Mouse (Mus musculus): Measurements from ENCODE around the gene Slc12a5. TPM values are rescaled to one million over a fixed set of nuclear protein-coding genes. Genes with fewer than 3 reads are reported as not detected.

The Slc12a5 gene
- polyA plus RNA-seq (2017; shearing (Covaris generic)), result 1 to 10 TPM in 1 of 2 experiments, under 1 TPM in 1; 0.12 to 1.2 TPM

GRCm38 (mm10) chr2:164960716-164961441 lies at the start of gene Slc12a5:
Slc12a5 (plus strand) TSS chr2:164960802.

DNA sequence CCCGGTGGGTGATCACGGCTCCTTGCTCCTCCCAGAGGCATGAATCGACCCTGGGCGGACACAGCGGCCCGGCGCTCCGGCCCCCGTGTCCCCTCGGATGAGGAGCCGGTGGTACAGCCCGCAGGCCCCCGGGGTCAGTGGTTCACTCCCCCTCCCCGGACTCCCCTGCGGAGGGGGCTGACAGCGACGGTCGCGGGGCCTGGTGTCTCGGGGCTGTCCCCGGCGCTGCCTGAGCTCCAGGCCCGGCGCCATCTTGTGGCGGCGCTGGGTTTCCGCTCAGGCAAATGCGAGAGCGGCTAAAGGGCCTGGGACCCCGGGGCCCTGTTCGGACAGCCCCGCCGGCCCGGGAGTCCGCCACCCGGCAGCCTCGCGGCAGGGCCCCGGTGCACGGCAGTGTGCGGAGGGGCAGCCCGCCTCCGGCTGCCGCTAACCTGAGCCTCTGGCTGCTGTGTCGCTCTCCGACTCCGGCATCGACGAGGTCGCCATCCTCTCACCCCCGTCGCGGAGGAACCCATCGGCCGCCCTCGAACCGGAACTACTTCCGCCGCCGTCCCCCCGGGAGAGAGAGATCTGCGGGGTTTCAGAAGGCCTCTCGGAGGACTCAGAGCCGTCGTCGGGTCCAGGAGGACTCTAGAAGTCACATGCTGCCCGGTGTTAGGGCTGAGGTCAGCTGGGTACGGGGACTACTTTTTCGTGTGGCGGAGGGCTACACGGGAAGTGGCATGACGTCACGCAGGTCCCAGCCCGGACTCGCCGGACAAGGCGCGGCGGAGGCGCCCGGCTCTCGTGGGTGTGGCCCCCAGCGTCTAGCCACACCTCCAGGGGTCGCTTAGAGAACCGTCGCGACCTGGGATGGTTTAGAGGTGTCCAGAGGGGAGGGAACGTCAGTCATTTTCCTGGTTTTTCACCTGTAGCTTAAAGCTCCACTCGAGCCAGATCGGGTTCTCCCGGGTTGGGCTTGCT lies 49.2 kb upstream of the Slc12a5 start, which contains the start of gene Zfp335:
Zfp335 (minus strand) TSS at position 672 of the 963 bp plus-strand sequence.

GRCm38 (mm10) chr2:164940140-164940830 lies 20.3 kb upstream of the Slc12a5 start, which contains the start of gene Mmp9:
Mmp9 (plus strand) TSS chr2:164940780.

DNA sequence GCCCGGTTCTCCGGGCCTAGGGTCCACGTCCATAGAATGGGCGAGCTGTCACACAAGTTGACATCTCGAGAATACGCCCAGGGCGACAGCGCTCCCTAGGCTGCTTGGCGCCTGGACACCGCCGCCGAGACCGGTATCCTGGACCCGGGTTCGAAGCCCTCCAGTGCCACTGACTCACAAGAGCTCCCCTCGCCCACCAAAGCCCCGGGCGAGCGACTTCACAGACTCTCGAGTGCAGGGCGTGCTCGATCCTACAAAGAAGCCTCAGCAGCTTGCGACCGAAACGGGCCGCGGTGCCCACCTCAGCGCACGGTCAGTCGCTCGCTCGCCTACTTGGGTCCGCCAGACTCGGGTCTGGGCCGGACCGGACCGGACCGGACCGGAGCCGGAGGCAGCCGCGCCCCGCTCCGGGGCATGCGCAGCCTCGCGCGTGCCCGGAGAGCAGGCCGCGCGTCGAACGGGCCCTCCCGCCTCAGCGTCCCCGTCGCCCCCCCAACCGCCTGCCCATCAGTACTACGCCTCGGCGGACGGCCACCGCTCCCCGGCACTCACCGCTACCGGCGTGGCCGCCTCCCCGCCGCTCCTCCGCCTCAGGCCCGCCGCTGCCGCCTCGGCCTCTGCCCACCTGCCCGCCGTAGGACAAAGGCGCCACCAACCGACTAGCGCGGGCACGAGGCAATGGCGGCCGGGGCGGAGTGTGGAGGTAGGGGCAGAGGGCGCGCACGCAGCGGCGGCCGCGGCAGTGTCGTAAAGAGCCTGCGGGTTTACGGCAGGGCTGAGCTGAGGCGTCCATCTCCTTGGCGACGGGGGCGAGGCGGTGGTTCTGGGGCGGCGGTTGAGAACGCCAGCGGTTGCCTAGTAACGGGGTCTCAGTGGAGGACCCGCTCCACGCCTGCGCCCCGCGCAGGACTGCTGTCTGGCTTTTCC lies 73.8 kb downstream of the Slc12a5 start, which contains the start of gene Ncoa5:
Ncoa5 (minus strand) TSS at position 737 of the 927 bp plus-strand sequence.

Other genes with a start within 250 kb of the Slc12a5 start
- not detected for gene Spint5, start 245.5 kb upstream of the Slc12a5 start, polyA plus RNA-seq (2017; shearing (Covaris generic))
- 1 to 10 TPM in 1 of 2 experiments, under 1 TPM in 1; 0.20 to 2.9 TPM for gene Wfdc3, start 214.9 kb upstream of the Slc12a5 start, polyA plus RNA-seq (2017; shearing (Covaris generic))
- 10 to 100 TPM; 61.3 to 61.5 TPM for gene Dnttip1, start 214.8 kb upstream of the Slc12a5 start, polyA plus RNA-seq (2017; shearing (Covaris generic))
- 1 to 10 TPM; 1.7 to 2.9 TPM for gene Ube2c, start 190.9 kb upstream of the Slc12a5 start, polyA plus RNA-seq (2017; shearing (Covaris generic))
- gene Tnnc2, start 180.8 kb upstream of the Slc12a5 start, polyA plus RNA-seq (2017; shearing (Covaris generic)), result not detected
- 1 to 10 TPM; 8.2 to 9.8 TPM for gene Snx21, start 175.0 kb upstream of the Slc12a5 start, polyA plus RNA-seq (2017; shearing (Covaris generic))
- 10 to 100 TPM; 29.7 to 34.5 TPM for gene Acot8, start 155.9 kb upstream of the Slc12a5 start, polyA plus RNA-seq (2017; shearing (Covaris generic))
- 10 to 100 TPM in 1 of 2 experiments, 1 to 10 TPM in 1; 8.2 to 11.0 TPM for gene Zswim3, start 155.7 kb upstream of the Slc12a5 start, polyA plus RNA-seq (2017; shearing (Covaris generic))
- 10 to 100 TPM; 19.3 to 20.7 TPM for gene Zswim1, start 138.1 kb upstream of the Slc12a5 start, polyA plus RNA-seq (2017; shearing (Covaris generic))
- not detected for gene Spata25, start 132.3 kb upstream of the Slc12a5 start, polyA plus RNA-seq (2017; shearing (Covaris generic))
- 100 to 1,000 TPM; 179 to 196 TPM for gene Ctsa, start 127.9 kb upstream of the Slc12a5 start, polyA plus RNA-seq (2017; shearing (Covaris generic))
- gene Neurl2, start 127.3 kb upstream of the Slc12a5 start, polyA plus RNA-seq (2017; shearing (Covaris generic)), result 1 to 10 TPM; 1.3 to 2.8 TPM
- gene Pltp, start 103.1 kb upstream of the Slc12a5 start, polyA plus RNA-seq (2017; shearing (Covaris generic)), result 1 to 10 TPM in 1 of 2 experiments, under 1 TPM in 1; 0.52 to 9.3 TPM
- gene Pcif1, start 81.5 kb upstream of the Slc12a5 start, polyA plus RNA-seq (2017; shearing (Covaris generic)), result 100 to 1,000 TPM; 109 to 125 TPM
- gene Zfp335, start 49.0 kb upstream of the Slc12a5 start, polyA plus RNA-seq (2017; shearing (Covaris generic)), result 10 to 100 TPM; 35.0 to 36.2 TPM
- 1 to 10 TPM; 3.2 to 8.8 TPM for gene Mmp9, start 20.0 kb upstream of the Slc12a5 start, polyA plus RNA-seq (2017; shearing (Covaris generic))
- gene Ncoa5, start 74.1 kb downstream of the Slc12a5 start, polyA plus RNA-seq (2017; shearing (Covaris generic)), result 10 to 100 TPM; 49.9 to 58.0 TPM
- 1 to 10 TPM; 2.4 to 3.3 TPM for gene Cd40, start 94.8 kb downstream of the Slc12a5 start, polyA plus RNA-seq (2017; shearing (Covaris generic))
- not detected for gene 1700025C18Rik, start 129.9 kb downstream of the Slc12a5 start, polyA plus RNA-seq (2017; shearing (Covaris generic))